Mouse (Mus musculus) heart, embryonic 15.5 days (tissue): ENCODE measurements around the gene Ppl. TPM values are rescaled to one million over a fixed set of nuclear protein-coding genes. Genes with fewer than 3 reads are reported as not detected.

Experiments used
- ATAC-seq: fragments of 200-750 bp; cut with Nextera tagmentation; replicated peaks from 2 replicates; pipeline ENCODE4 v1.8.0; 2017; ENCODE audit warnings: low read depth, moderate TSS enrichment; ENCODE audit not compliant: insufficient number of reproducible peaks, insufficient read depth, low FRiP score
- H3K27ac ChIP-seq: fragments of 300-500 bp; sonication (generic); 2 replicates; pipeline ENCODE4 v1.5.1; 2015; ENCODE audit warnings: mild to moderate bottlenecking, inconsistent platforms
- H3K27me3 ChIP-seq: fragments of 300-500 bp; sonication (generic); 2 replicates; pipeline ENCODE4 v1.6.1; 2015; ENCODE audit warnings: inconsistent platforms
- H3K36me3 ChIP-seq: fragments of 300-500 bp; sonication (generic); 2 replicates; pipeline ENCODE4 v1.6.1; 2015; ENCODE audit warnings: mild to moderate bottlenecking, inconsistent platforms
- H3K4me1 ChIP-seq: fragments of 300-500 bp; sonication (generic); replicated peaks from 2 replicates; pipeline ENCODE4 v1.6.1; 2015; ENCODE audit warnings: inconsistent platforms
- H3K4me2 ChIP-seq: fragments of 300-500 bp; sonication (generic); 2 replicates; pipeline ENCODE4 v1.6.1; 2015; ENCODE audit warnings: inconsistent platforms, mild to moderate bottlenecking, moderate library complexity
- H3K4me3 ChIP-seq: fragments of 300-500 bp; sonication (generic); 2 replicates; pipeline ENCODE4 v1.5.1; 2015; ENCODE audit warnings: mild to moderate bottlenecking, inconsistent platforms
- H3K9ac ChIP-seq: fragments of 300-500 bp; sonication (generic); 2 replicates; pipeline ENCODE4 v1.6.1; 2015; ENCODE audit warnings: mild to moderate bottlenecking, inconsistent platforms
- H3K9me3 ChIP-seq: fragments of 300-500 bp; sonication (generic); replicated peaks from 2 replicates; pipeline ENCODE4 v1.6.1; 2016; ENCODE audit warnings: inconsistent platforms
- whole genome bisulfite sequencing: fragments of 180-500 bp; shearing (Covaris S2); methylation state at CpG from one replicate; pipeline ENCODE4 v1.1.7; 2015; ENCODE audit warnings: mixed read lengths; 5-methylcytosine and 5-hydroxymethylcytosine counted together
- polyA plus RNA-seq: library from polyadenylated mRNA; unstranded; fragments of >200 nt; fragmentation: Nextera tagmentation; extraction: Ambion mirVana; gene quantifications from 2 replicates; pipeline ENCODE4 v1.2.1, GENCODE M21; 2015

Ppl gene
- polyA plus RNA-seq, result 1.3 and 2.3 TPM in 2 replicates

DNA sequence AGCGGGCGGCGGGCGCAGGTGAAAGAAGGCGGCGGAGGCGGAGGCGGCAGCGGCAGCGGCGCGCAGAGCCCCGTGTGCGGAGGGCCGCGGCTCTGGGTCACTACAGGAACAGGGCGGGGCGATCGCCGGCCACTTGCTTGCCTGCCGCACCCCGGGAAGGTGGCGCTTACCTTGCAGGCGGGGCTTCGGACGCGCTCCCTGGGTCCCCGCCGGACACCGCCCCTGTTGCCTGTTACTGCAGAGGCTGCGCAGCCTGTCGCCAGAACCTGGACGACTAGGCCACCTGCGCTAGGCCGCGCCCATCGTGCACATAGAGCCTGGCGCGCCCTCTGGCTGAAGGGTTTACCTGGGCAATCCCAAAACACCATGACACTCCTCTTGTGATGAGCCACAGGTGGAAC lies at the start of gene Ppl:
Gene Ppl (minus strand): TSS at position 21 of the 401 bp plus-strand sequence.
- H3K9me3 ChIP-seq, result no peaks in the 10 kb centered on the region
- peaks cover 55% of the 10 kb centered on the region for H3K27me3 ChIP-seq
- ATAC-seq, result no peak
- H3K27ac ChIP-seq, result no peak within 1 kb of the TSS
- peak within 1 kb of the TSS; percentile 30 for H3K9ac ChIP-seq
- under 1% methylated on average over 39 of the region's 39 CpGs for WGBS
- peak within 1 kb of the TSS; percentile 55 for H3K4me3 ChIP-seq
- no peaks in the 10 kb centered on the region for H3K36me3 ChIP-seq
- peaks cover 55% of the 10 kb centered on the region for H3K4me1 ChIP-seq
- H3K4me2 ChIP-seq, result peak within 1 kb of the TSS; percentile 80

DNA sequence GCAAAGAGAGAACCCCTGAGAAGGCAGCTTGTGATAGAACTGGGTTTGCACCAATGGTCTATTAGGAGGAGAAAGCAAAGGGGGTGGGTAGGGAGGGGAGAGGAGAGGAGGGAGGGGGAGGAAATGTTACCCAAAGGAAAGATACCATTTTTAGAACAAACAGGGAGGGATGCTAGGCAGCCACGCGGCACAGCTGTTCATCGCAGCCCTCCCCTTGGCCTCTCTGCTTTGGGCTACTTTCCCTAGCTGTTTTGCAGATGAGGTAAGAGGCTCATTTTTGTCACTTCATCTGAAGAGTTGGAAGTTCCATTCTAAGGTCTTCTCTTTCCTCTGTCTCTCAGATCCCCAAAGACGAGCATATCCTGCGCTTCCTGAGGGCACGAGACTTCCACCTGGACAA lies 40.4 kb upstream of the Ppl start:
- H3K4me2 ChIP-seq, result no peak overlapping the region
- H3K27ac ChIP-seq, result no peak overlapping the region
- no peak overlapping the region for H3K4me3 ChIP-seq
- no peaks in the 10 kb centered on the region for H3K36me3 ChIP-seq
- H3K9me3 ChIP-seq, result no peaks in the 10 kb centered on the region
- H3K4me1 ChIP-seq, result peaks cover 16% of the 10 kb centered on the region
- H3K9ac ChIP-seq, result no peak overlapping the region
- WGBS, result 72% methylated on average over 6 of the region's 6 CpGs
- no peaks in the 10 kb centered on the region for H3K27me3 ChIP-seq
- no peak for ATAC-seq

GRCm38 (mm10) chr16:5168829-5169228 lies 36.6 kb upstream of the Ppl start:
- H3K9ac ChIP-seq, result no peak overlapping the region
- no peak overlapping the region for H3K4me2 ChIP-seq
- no peak overlapping the region for H3K4me3 ChIP-seq
- H3K9me3 ChIP-seq, result no peaks in the 10 kb centered on the region
- WGBS, result 42% methylated on average over 5 of the region's 5 CpGs
- H3K27me3 ChIP-seq, result no peaks in the 10 kb centered on the region
- peak overlapping the region; percentile 51; the same call in 1 of the 2 replicates for H3K27ac ChIP-seq
- ATAC-seq, result peak; percentile 56; the same call in 1 of the 2 replicates
- peaks cover 35% of the 10 kb centered on the region for H3K4me1 ChIP-seq
- H3K36me3 ChIP-seq, result no peaks in the 10 kb centered on the region

DNA sequence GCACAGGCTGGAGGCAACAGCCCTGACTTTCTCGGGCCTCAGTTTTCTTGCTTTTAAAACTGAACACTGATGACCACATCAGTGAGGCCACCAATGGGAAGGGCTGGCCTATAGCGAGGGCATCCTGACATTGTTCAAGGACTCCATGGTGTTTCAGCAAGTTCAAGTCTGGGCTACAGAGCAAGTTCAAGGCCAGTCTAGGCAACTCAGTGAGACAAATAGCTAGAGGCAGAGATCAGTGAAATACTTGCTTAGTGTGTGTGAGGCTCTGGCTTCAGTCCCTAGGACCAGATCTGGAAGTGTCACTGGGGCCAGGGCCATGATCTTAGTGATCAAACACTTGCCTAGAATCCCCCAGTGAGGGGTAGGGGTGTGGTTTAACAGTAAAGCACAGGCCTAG lies 35.8 kb upstream of the Ppl start:
- Histone ChIP-seq H3K4me1 (peaks cover 35% of the 10 kb centered on the region), H3K9ac (no peak overlapping the region), H3K36me3 (no peaks in the 10 kb centered on the region), H3K27ac (no peak overlapping the region), H3K4me2 (no peak overlapping the region), H3K4me3 (no peak overlapping the region), H3K9me3 (no peaks in the 10 kb centered on the region), H3K27me3 (no peaks in the 10 kb centered on the region)
- 84% methylated on average over 2 of the region's 2 CpGs for WGBS
- no peak for ATAC-seq

DNA sequence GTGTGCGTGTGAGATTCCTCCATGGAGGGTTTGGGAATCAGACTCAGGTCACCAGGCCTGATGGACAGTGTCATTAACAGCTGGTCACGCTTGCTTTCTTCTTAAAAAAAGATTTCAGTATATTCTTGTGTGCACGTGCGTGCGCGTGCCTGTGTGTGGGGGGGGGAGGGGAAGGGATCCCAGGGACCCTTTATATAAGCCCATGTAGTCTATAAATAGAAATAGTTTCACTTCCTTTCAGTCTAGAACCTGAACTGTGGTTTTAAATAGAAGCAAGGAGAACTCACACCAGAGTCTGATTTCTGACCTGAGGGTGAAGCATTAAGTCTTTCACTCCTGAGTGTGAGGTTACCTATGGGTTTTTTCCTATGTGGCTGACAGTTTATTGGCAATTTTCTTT lies 32.1 kb upstream of the Ppl start:
- WGBS, result 45% methylated on average over 6 of the region's 6 CpGs

GRCm38 (mm10) chr16:5159248-5159647 lies 27.0 kb upstream of the Ppl start:
- whole genome bisulfite sequencing, result 52% methylated on average over 8 of the region's 8 CpGs
- ATAC-seq, result no peak
- H3K4me1 ChIP-seq, result peaks cover 5% of the 10 kb centered on the region
- H3K4me2 ChIP-seq, result no peak overlapping the region
- no peak overlapping the region for H3K9ac ChIP-seq
- no peak overlapping the region for H3K4me3 ChIP-seq
- no peak overlapping the region for H3K27ac ChIP-seq
- no peaks in the 10 kb centered on the region for H3K36me3 ChIP-seq
- H3K27me3 ChIP-seq, result no peaks in the 10 kb centered on the region
- no peaks in the 10 kb centered on the region for H3K9me3 ChIP-seq

More for the DNA sequence above, 32.1 kb upstream of the Ppl start:
- Histone ChIP-seq H3K9ac (no peak overlapping the region), H3K27ac (no peak overlapping the region), H3K4me2 (no peak overlapping the region), H3K4me3 (no peak overlapping the region), H3K27me3 (no peaks in the 10 kb centered on the region), H3K9me3 (no peaks in the 10 kb centered on the region), H3K36me3 (no peaks in the 10 kb centered on the region), H3K4me1 (peaks cover 30% of the 10 kb centered on the region)
- ATAC-seq, result no peak; the same call in 1 of the 2 replicates

DNA sequence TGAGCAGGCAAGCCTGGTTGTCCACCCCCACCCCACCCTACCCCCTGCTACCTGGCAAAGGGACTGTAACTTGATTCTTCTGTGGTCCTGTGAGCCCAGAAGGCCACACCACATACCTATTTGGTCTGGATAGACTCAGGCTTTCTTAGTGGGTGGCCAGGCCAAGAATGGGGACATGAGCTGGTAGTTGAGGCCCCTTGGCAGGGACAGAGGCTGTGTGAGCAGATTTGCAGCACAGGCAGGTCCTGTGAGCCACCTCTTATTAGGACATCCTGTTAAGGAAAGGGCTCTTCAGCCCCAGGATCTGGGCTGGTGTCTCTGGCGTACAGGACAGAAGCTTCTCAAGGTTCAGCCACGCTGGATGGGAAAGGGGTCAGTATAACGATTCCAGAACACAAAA lies 24.9 kb upstream of the Ppl start:
- H3K4me3 ChIP-seq, result no peak overlapping the region
- no peak overlapping the region for H3K9ac ChIP-seq
- no peaks in the 10 kb centered on the region for H3K27me3 ChIP-seq
- H3K4me1 ChIP-seq, result no peaks in the 10 kb centered on the region
- no peak overlapping the region for H3K4me2 ChIP-seq
- WGBS, result 76% methylated on average over 3 of the region's 3 CpGs
- no peaks in the 10 kb centered on the region for H3K36me3 ChIP-seq
- H3K9me3 ChIP-seq, result no peaks in the 10 kb centered on the region
- ATAC-seq, result no peak
- H3K27ac ChIP-seq, result no peak overlapping the region

- no peaks in the 10 kb centered on the region for H3K27me3 ChIP-seq
- H3K9me3 ChIP-seq, result no peaks in the 10 kb centered on the region
- no peak overlapping the region for H3K4me3 ChIP-seq
- no peak for ATAC-seq
- no peaks in the 10 kb centered on the region for H3K36me3 ChIP-seq
- H3K4me2 ChIP-seq, result no peak overlapping the region
- H3K4me1 ChIP-seq, result no peaks in the 10 kb centered on the region
- WGBS, result 66% methylated on average over 2 of the region's 2 CpGs
- H3K9ac ChIP-seq, result no peak overlapping the region
- no peak overlapping the region for H3K27ac ChIP-seq
Observed at GRCm38 (mm10) chr16:5156495-5156894, 24.3 kb upstream of the Ppl start.

GRCm38 (mm10) chr16:5155014-5155413 lies 22.8 kb upstream of the Ppl start:
- Histone ChIP-seq H3K4me3 (no peak overlapping the region), H3K36me3 (no peaks in the 10 kb centered on the region), H3K27me3 (peaks cover 9% of the 10 kb centered on the region; the same call in 1 of the 2 replicates), H3K9ac (no peak overlapping the region), H3K27ac (no peak overlapping the region), H3K4me2 (no peak overlapping the region), H3K4me1 (no peaks in the 10 kb centered on the region), H3K9me3 (no peaks in the 10 kb centered on the region)
- 54% methylated on average over 3 of the region's 3 CpGs for WGBS
- ATAC-seq, result no peak

DNA sequence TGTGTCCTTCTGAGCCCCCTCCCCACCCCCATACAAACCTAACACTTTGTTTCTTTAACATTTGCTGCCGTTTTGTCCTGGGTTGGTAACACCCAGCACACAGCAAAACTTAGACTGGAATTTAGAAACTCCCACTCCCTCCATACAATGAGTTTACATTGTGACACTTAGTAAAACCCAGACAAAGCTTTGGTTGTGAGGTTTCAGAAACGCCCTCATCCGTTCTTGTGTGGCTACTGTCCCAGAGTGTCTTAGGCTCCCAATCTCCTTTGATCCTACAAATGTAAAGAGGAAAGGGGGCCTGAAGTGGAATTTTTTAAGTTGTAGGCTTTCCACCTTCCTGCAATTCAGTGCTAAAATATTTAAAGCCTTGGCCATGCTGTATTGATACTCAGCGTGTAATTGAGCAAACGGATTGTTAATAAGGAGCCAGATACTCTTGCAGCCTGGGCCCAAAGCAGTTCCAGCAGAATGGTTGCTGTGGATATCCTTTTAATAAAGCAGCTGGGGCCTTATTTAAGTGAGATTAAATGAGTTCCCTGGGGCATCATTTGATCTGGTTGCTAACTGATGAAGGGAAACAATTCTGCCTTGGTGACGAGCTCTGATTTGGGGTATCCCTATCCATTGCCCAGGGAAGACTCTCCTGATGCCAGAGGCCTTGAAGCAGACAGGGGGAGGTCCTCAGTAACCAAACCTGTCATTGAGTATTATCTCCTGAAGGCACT lies 21.2 kb upstream of the Ppl start:
- no peak overlapping the region for H3K9ac ChIP-seq
- no peaks in the 10 kb centered on the region for H3K4me1 ChIP-seq
- H3K9me3 ChIP-seq, result no peaks in the 10 kb centered on the region
- peaks cover 14% of the 10 kb centered on the region for H3K27me3 ChIP-seq
- 62% methylated on average over 6 of the region's 6 CpGs for WGBS
- H3K4me2 ChIP-seq, result no peak overlapping the region
- ATAC-seq, result no peak
- H3K27ac ChIP-seq, result no peak overlapping the region
- no peak overlapping the region for H3K4me3 ChIP-seq
- no peaks in the 10 kb centered on the region for H3K36me3 ChIP-seq

DNA sequence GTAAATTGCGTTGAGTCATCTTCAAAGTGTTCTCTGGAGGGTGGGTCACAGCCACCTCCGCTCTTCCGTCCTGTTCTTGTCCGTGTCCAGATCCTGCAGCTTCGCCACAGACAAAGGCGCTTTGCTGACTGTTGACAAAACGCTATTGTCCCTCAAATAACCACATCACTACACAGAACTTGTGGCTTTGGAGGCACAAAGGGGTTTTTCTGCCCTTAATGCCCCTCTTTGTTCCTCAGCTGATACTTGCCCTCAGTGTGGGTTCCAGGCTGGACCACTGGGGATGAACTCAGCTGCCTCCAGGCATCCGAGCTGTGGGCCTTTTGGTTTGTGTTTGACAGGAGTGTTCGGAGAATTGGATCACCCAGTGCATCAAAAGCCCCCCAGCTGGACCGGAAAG lies 18.3 kb upstream of the Ppl start:
- WGBS, result 69% methylated on average over 10 of the region's 10 CpGs
- Histone ChIP-seq H3K4me3 (no peak overlapping the region), H3K9me3 (no peaks in the 10 kb centered on the region), H3K27ac (no peak overlapping the region), H3K36me3 (no peaks in the 10 kb centered on the region), H3K4me2 (no peak overlapping the region), H3K4me1 (peaks cover 17% of the 10 kb centered on the region), H3K27me3 (peaks cover 35% of the 10 kb centered on the region), H3K9ac (no peak overlapping the region)
- no peak for ATAC-seq

DNA sequence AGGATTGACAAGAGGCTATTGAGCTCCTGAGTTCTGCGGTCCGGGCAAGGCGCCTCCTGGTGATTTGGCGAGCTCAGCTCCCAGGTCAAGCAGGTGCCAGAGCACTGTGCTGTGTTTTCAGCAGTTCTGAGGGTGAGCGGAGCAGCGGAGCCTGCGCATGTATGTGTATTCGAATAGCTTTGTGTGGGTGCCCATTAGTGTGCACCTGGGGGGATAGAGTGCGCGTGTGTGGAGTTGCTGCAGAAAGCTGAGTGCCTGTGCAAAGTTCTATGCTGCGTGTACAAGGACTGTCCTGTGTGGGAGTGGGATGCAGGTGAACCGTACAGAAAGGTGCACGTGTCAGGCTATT lies 14.8 kb upstream of the Ppl start, which contains the start of gene Sec14l5:
Gene Sec14l5 (plus strand): TSS at position 73 of the 349 bp plus-strand sequence.
- 16% methylated on average over 13 of the region's 13 CpGs for WGBS
- H3K4me1 ChIP-seq, result peaks cover 17% of the 10 kb centered on the region
- no peaks in the 10 kb centered on the region for H3K36me3 ChIP-seq
- no peak within 1 kb of the TSS for H3K27ac ChIP-seq
- no peak within 1 kb of the TSS; the same call in 1 of the 2 replicates for H3K9ac ChIP-seq
- no peak for ATAC-seq
- peak within 1 kb of the TSS; percentile 43 for H3K4me3 ChIP-seq
- no peaks in the 10 kb centered on the region for H3K9me3 ChIP-seq
- peaks cover 35% of the 10 kb centered on the region for H3K27me3 ChIP-seq
- peak within 1 kb of the TSS; percentile 73 for H3K4me2 ChIP-seq
